ENCODE assay signal across 22 mouse cellular contexts in genomic region chr10:17103416-17103815, GRCm38 (mm10).
"Had no signal": no experiment of that assay in that cellular context is flagged by ENCODE, and none has a peak within 500 bp of the region (broad histone marks: within the 10 kb centered on the region; RNA-seq: fewer than 3 reads in every experiment).

No protein-coding gene starts in this region.

- ATAC-seq: liver, postnatal 0 days; midbrain, embryonic 15.5 days had no signal

- H3K4me3 ChIP-seq: kidney, embryonic 15.5 days; limb, embryonic 10.5 days; limb, embryonic 13.5 days; lung, embryonic 15.5 days; midbrain, embryonic 12.5 days; midbrain, embryonic 15.5 days; neural tube, embryonic 12.5 days; neural tube, embryonic 15.5 days had no signal

- H3K27me3 ChIP-seq: kidney, embryonic 15.5 days; limb, embryonic 13.5 days; lung, embryonic 15.5 days; midbrain, embryonic 12.5 days; midbrain, embryonic 15.5 days; neural tube, embryonic 12.5 days; neural tube, embryonic 15.5 days had no signal

- H3K9me3 ChIP-seq: kidney, embryonic 15.5 days; limb, embryonic 10.5 days; limb, embryonic 13.5 days; lung, embryonic 15.5 days; midbrain, embryonic 12.5 days; midbrain, embryonic 15.5 days; neural tube, embryonic 12.5 days; neural tube, embryonic 15.5 days had no signal

- DNase-seq: kidney, adult 2 months; kidney, postnatal 10 days; kidney, postnatal 36 days; liver, postnatal 0 days; right cerebral cortex, adult 18-20 months; right cerebral cortex, postnatal 14 days; right cerebral cortex, postnatal 4 days; thymus, adult 2 months; thymus, postnatal 14 days; thymus, postnatal 4 days had no signal

- H3K9ac ChIP-seq: kidney, embryonic 15.5 days; limb, embryonic 13.5 days; liver, embryonic 14.5 days; liver, postnatal 0 days; lung, embryonic 15.5 days; midbrain, embryonic 12.5 days; midbrain, embryonic 15.5 days; neural tube, embryonic 12.5 days; neural tube, embryonic 15.5 days had no signal

- H3K4me1 ChIP-seq: neural tube, embryonic 12.5 days had no signal

- H3K4me2 ChIP-seq: kidney, embryonic 15.5 days; limb, embryonic 13.5 days; liver, embryonic 11.5 days; lung, embryonic 15.5 days; midbrain, embryonic 12.5 days; midbrain, embryonic 15.5 days; neural tube, embryonic 12.5 days; neural tube, embryonic 15.5 days had no signal

- H3K36me3 ChIP-seq: kidney, embryonic 15.5 days; limb, embryonic 10.5 days; limb, embryonic 13.5 days; lung, embryonic 15.5 days; midbrain, embryonic 12.5 days; midbrain, embryonic 15.5 days; neural tube, embryonic 12.5 days; neural tube, embryonic 15.5 days had no signal

- H3K27ac ChIP-seq: kidney, embryonic 15.5 days; limb, embryonic 13.5 days; liver, embryonic 14.5 days; lung, embryonic 15.5 days; macrophage; midbrain, embryonic 12.5 days; midbrain, embryonic 15.5 days; neural tube, embryonic 12.5 days; neural tube, embryonic 15.5 days; stomach, postnatal 0 days had no signal
